Mouse (Mus musculus) liver, embryonic 11.5 days (tissue): ENCODE measurements at regions not wholly inside any gene's neighbourhood (a gene's known extent, or its start where the extent isn't known, plus 50 kb on each side); places are given as distances from the start of the nearest gene placed in this dataset.

Experiments used
- ATAC-seq: fragments of 200-750 bp; cut with Nextera tagmentation; replicated peaks from 2 replicates; pipeline ENCODE4 v1.8.0; 2017; ENCODE audit warnings: moderate number of reproducible peaks, mild to moderate bottlenecking, moderate TSS enrichment, moderate library complexity; ENCODE audit not compliant: low FRiP score
- DNase-seq: peaks from one replicate; pipeline ENCODE4 v3.0.0-alpha.2; 2017; ENCODE audit warnings: low spot score
- H3K27ac ChIP-seq: fragments of 300-500 bp; sonication (generic); 2 replicates; pipeline ENCODE4 v1.5.1; 2014; ENCODE audit warnings: mild to moderate bottlenecking, low read depth, low read length, control low read depth
- H3K27me3 ChIP-seq: fragments of 300-500 bp; sonication (generic); replicated peaks from 2 replicates; pipeline ENCODE4 v1.6.1; 2014; ENCODE audit warnings: low read length, mixed read lengths; ENCODE audit not compliant: control insufficient read depth, insufficient read depth
- H3K36me3 ChIP-seq: fragments of 300-500 bp; sonication (generic); 2 replicates; pipeline ENCODE4 v1.6.1; 2014; ENCODE audit warnings: mild to moderate bottlenecking, low read length, moderate library complexity, mixed read lengths; ENCODE audit not compliant: control insufficient read depth, insufficient read depth
- H3K4me1 ChIP-seq: fragments of 300-500 bp; sonication (generic); replicated peaks from 2 replicates; pipeline ENCODE4 v1.6.1; 2014; ENCODE audit warnings: low read length, mixed read lengths; ENCODE audit not compliant: control insufficient read depth, insufficient read depth
- H3K4me2 ChIP-seq: fragments of 300-500 bp; sonication (generic); 2 replicates; pipeline ENCODE4 v1.6.1; 2014; ENCODE audit warnings: mild to moderate bottlenecking, control low read depth, moderate library complexity
- H3K4me3 ChIP-seq: fragments of 300-500 bp; sonication (generic); 2 replicates; pipeline ENCODE4 v1.5.1; 2014; ENCODE audit warnings: low read depth, low read length, control low read depth
- H3K9ac ChIP-seq: fragments of 300-500 bp; sonication (generic); 2 replicates; pipeline ENCODE4 v1.6.1; 2014; ENCODE audit warnings: low read depth, low read length, control low read depth
- H3K9me3 ChIP-seq: fragments of 300-500 bp; sonication (generic); 2 replicates; pipeline ENCODE4 v1.6.1; 2016; ENCODE audit warnings: low read length, inconsistent platforms, mixed read lengths; ENCODE audit not compliant: control insufficient read depth
- WGBS: fragments of 180-500 bp; shearing (Covaris S2); extraction: QIAGEN DNeasy Blood & Tissue Kit; methylation state at CpG from one replicate; pipeline ENCODE4 v1.1.7; 2014; 5-methylcytosine and 5-hydroxymethylcytosine counted together

DNA sequence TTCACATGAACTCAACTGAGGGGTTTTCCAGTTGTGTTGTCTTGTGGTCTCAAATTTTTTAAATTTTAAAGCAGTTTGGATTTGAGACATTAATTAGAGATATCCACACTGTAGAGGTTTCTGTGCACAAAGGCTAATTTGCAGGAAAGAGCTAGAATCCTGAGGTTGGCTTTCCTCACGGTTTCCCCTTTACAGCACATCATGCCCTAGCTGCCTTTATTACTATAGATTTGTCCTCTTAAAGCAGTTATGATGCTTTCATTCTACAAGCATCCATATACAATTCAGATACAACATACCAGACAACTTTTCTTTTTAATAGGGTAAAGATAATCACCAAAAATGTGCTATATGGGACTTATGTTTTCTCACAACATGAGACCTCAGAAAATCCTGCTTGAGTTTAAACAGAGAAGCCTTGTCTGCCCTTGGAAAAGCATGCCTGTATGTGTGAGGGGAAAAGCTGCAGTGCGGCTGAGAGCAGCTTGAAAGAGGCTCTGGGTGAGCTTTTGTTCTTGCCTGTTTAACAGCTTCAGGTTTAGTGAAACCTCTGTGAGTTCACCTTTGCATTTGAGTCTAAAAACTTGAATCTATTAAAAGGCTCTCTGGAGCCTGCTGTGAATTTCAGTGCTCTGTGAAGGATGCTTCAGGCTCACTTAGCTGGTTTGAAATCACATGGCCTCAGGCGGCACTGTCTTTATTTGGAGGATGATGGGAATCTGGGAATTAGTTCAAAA lies 425.0 kb upstream of the Gm5150 start:
- no peak overlapping the region for H3K9ac ChIP-seq
- H3K36me3 ChIP-seq: no peaks in the 10 kb centered on the region
- H3K4me2 ChIP-seq: no peak overlapping the region
- H3K27ac ChIP-seq: no peak overlapping the region
- WGBS: 64% methylated on average over 3 of the region's 3 CpGs
- no peak overlapping the region for H3K4me3 ChIP-seq
- no peaks in the 10 kb centered on the region for H3K4me1 ChIP-seq
- ATAC-seq (no peak), DNase-seq (no peak)
- no peaks in the 10 kb centered on the region for H3K9me3 ChIP-seq
- no peaks in the 10 kb centered on the region for H3K27me3 ChIP-seq
